Mouse (Mus musculus): ENCODE data around the gene Arhgap8. TPM values are rescaled to one million over a fixed set of nuclear protein-coding genes. Genes with fewer than 3 reads are reported as not detected.

Gene Arhgap8
- polyA plus RNA-seq, 1 experiment from 2014 or later = 3.1 TPM

- 77% methylated on average over 5 of the region's 5 CpGs for WGBS
- Histone ChIP-seq H3K36me3 (ENCODE audit: control insufficient read depth, insufficient read depth, low read length) (no peaks in the 10 kb centered on the region), H3K4me3 (ENCODE audit: low read depth, low read length) (no peak overlapping the region), H3K9ac (ENCODE audit: low read depth, low read length) (no peak overlapping the region), H3K9me3 (ENCODE audit: control insufficient read depth, low read length) (no peaks in the 10 kb centered on the region), H3K27me3 (replicated peaks; ENCODE audit: control insufficient read depth, insufficient read depth, low read length) (no peaks in the 10 kb centered on the region), H3K4me2 (ENCODE audit: low read depth, low read length) (no peak overlapping the region), H3K27ac (replicated peaks; ENCODE audit: low read depth, low read length) (no peak overlapping the region), H3K4me1 (ENCODE audit: control insufficient read depth, insufficient read depth, low read length) (no peaks in the 10 kb centered on the region)
- ATAC-seq (ENCODE audit: low read depth) (no peak), DNase-seq (ENCODE audit: low spot score) (no peak)
These were observed 91.3 kb downstream of the Arhgap8 start for GRCm38 (mm10) chr15:84811126-84811525.

- ATAC-seq (ENCODE audit: low read depth) (no peak), DNase-seq (ENCODE audit: low spot score) (no peak)
- H3K9ac ChIP-seq (ENCODE audit: low read depth, low read length) = no peak overlapping the region
- H3K4me3 ChIP-seq (ENCODE audit: low read depth, low read length) = no peak overlapping the region
- no peak overlapping the region for H3K4me2 ChIP-seq (ENCODE audit: low read depth, low read length)
- no peaks in the 10 kb centered on the region for H3K9me3 ChIP-seq (ENCODE audit: control insufficient read depth, low read length)
- no peaks in the 10 kb centered on the region for H3K4me1 ChIP-seq (ENCODE audit: control insufficient read depth, insufficient read depth, low read length)
- 72% methylated on average over 11 of the region's 11 CpGs for WGBS
- no peaks in the 10 kb centered on the region for H3K36me3 ChIP-seq (ENCODE audit: control insufficient read depth, insufficient read depth, low read length)
- no peak overlapping the region for H3K27ac ChIP-seq (replicated peaks; ENCODE audit: low read depth, low read length)
- no peaks in the 10 kb centered on the region for H3K27me3 ChIP-seq (replicated peaks; ENCODE audit: control insufficient read depth, insufficient read depth, low read length)
These were observed 93.0 kb downstream of the Arhgap8 start for GRCm38 (mm10) chr15:84812831-84813357.

GRCm38 (mm10) chr15:84815171-84815570 is 95.3 kb downstream of the Arhgap8 start:
- Histone ChIP-seq H3K27me3 (replicated peaks; ENCODE audit: control insufficient read depth, insufficient read depth, low read length) (no peaks in the 10 kb centered on the region), H3K9me3 (ENCODE audit: control insufficient read depth, low read length) (no peaks in the 10 kb centered on the region), H3K4me1 (ENCODE audit: control insufficient read depth, insufficient read depth, low read length) (no peaks in the 10 kb centered on the region), H3K4me2 (ENCODE audit: low read depth, low read length) (no peak overlapping the region), H3K4me3 (ENCODE audit: low read depth, low read length) (no peak overlapping the region), H3K9ac (ENCODE audit: low read depth, low read length) (no peak overlapping the region), H3K27ac (replicated peaks; ENCODE audit: low read depth, low read length) (no peak overlapping the region), H3K36me3 (ENCODE audit: control insufficient read depth, insufficient read depth, low read length) (no peaks in the 10 kb centered on the region)
- ATAC-seq (ENCODE audit: low read depth) (no peak), DNase-seq (ENCODE audit: low spot score) (no peak)
- 33% methylated on average over 4 of the region's 4 CpGs for WGBS

GRCm38 (mm10) chr15:84817589-84817988 is 97.7 kb downstream of the Arhgap8 start:
- no peaks in the 10 kb centered on the region for H3K36me3 ChIP-seq (ENCODE audit: control insufficient read depth, insufficient read depth, low read length)
- H3K27me3 ChIP-seq (replicated peaks; ENCODE audit: control insufficient read depth, insufficient read depth, low read length) = no peaks in the 10 kb centered on the region
- WGBS = 63% methylated on average over 2 of the region's 3 CpGs
- ATAC-seq (ENCODE audit: low read depth) = no peak
- no peak overlapping the region for H3K9ac ChIP-seq (ENCODE audit: low read depth, low read length)
- DNase-seq (ENCODE audit: low spot score) = no peak
- no peaks in the 10 kb centered on the region for H3K9me3 ChIP-seq (ENCODE audit: control insufficient read depth, low read length)
- no peak overlapping the region for H3K27ac ChIP-seq (replicated peaks; ENCODE audit: low read depth, low read length)
- H3K4me3 ChIP-seq (ENCODE audit: low read depth, low read length) = no peak overlapping the region
- no peaks in the 10 kb centered on the region for H3K4me1 ChIP-seq (ENCODE audit: control insufficient read depth, insufficient read depth, low read length)
- H3K4me2 ChIP-seq (ENCODE audit: low read depth, low read length) = no peak overlapping the region

DNA sequence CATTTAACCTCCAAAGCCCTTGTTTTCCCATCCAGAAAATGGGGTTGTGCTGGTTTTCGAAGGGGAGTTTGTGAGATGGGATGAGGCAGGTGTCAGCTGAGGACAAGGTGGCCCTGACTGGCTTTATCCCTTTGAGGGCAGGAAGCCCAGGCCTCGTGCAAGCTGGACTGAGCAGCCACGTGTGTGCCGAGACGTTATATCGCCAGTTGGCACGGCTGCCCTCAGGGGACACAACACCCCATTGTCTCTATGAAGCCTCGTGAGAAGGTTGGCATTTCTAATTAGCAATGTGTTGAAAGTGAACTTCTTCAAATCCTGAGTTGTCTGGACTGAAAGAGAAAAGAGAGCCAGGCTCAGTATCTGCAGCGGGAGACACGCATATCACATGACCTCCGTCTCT is 98.4 kb downstream of the Arhgap8 start:
- no peaks in the 10 kb centered on the region for H3K4me1 ChIP-seq (ENCODE audit: control insufficient read depth, insufficient read depth, low read length)
- WGBS = 73% methylated on average over 11 of the region's 11 CpGs
- ATAC-seq (ENCODE audit: low read depth) = no peak
- H3K4me2 ChIP-seq (ENCODE audit: low read depth, low read length) = no peak overlapping the region
- H3K27ac ChIP-seq (replicated peaks; ENCODE audit: low read depth, low read length) = no peak overlapping the region
- DNase-seq (ENCODE audit: low spot score) = no peak
- no peak overlapping the region for H3K4me3 ChIP-seq (ENCODE audit: low read depth, low read length)
- no peaks in the 10 kb centered on the region for H3K27me3 ChIP-seq (replicated peaks; ENCODE audit: control insufficient read depth, insufficient read depth, low read length)
- H3K9ac ChIP-seq (ENCODE audit: low read depth, low read length) = no peak overlapping the region
- no peaks in the 10 kb centered on the region for H3K9me3 ChIP-seq (ENCODE audit: control insufficient read depth, low read length)
- no peaks in the 10 kb centered on the region for H3K36me3 ChIP-seq (ENCODE audit: control insufficient read depth, insufficient read depth, low read length)

GRCm38 (mm10) chr15:84820811-84821210 is 101.0 kb downstream of the Arhgap8 start:
- H3K4me3 ChIP-seq (ENCODE audit: low read depth, low read length) = no peak overlapping the region
- H3K9me3 ChIP-seq (ENCODE audit: control insufficient read depth, low read length) = no peaks in the 10 kb centered on the region
- H3K4me1 ChIP-seq (ENCODE audit: control insufficient read depth, insufficient read depth, low read length) = no peaks in the 10 kb centered on the region
- ATAC-seq (ENCODE audit: low read depth) (no peak), DNase-seq (ENCODE audit: low spot score) (no peak)
- no peaks in the 10 kb centered on the region for H3K36me3 ChIP-seq (ENCODE audit: control insufficient read depth, insufficient read depth, low read length)
- no peaks in the 10 kb centered on the region for H3K27me3 ChIP-seq (replicated peaks; ENCODE audit: control insufficient read depth, insufficient read depth, low read length)
- H3K9ac ChIP-seq (ENCODE audit: low read depth, low read length) = no peak overlapping the region
- 88% methylated on average over 4 of the region's 4 CpGs for WGBS
- H3K27ac ChIP-seq (replicated peaks; ENCODE audit: low read depth, low read length) = no peak overlapping the region
- H3K4me2 ChIP-seq (ENCODE audit: low read depth, low read length) = no peak overlapping the region

Other genes with a start within 250 kb of the Arhgap8 start
- 10.8 and 13.7 TPM in 2 replicates for gene Rtl6, start 162.2 kb upstream of the Arhgap8 start, polyA plus RNA-seq (2014; fragmentation: Nextera tagmentation; extraction: Ambion mirVana)
- 26.4 and 31.8 TPM in 2 replicates for gene Prr5, start 50.4 kb upstream of the Arhgap8 start, polyA plus RNA-seq (2014; fragmentation: Nextera tagmentation; extraction: Ambion mirVana)
- gene Phf21b, start 136.0 kb downstream of the Arhgap8 start, polyA plus RNA-seq (2014; fragmentation: Nextera tagmentation; extraction: Ambion mirVana) = 0.49 and 0.52 TPM in 2 replicates
- 0.28 and 0.33 TPM in 2 replicates for gene Gm29666, start 200.0 kb downstream of the Arhgap8 start, polyA plus RNA-seq (2014; fragmentation: Nextera tagmentation; extraction: Ambion mirVana)
- 27.4 and 28.6 TPM in 2 replicates for gene Nup50, start 203.4 kb downstream of the Arhgap8 start, polyA plus RNA-seq (2014; fragmentation: Nextera tagmentation; extraction: Ambion mirVana)